Comparison of ENCODE assay signal across 12 mouse cellular contexts in genomic region chr14:61052163-61052562, GRCm38 (mm10).
"Had no signal": no experiment of that assay in that cellular context is flagged by ENCODE, and none has a peak within 500 bp of the region (broad histone marks: within the 10 kb centered on the region; RNA-seq: fewer than 3 reads in every experiment).

No protein-coding gene starts in this region.

- ATAC-seq: midbrain, embryonic 16.5 days had no signal

- H3K4me3 ChIP-seq: kidney, embryonic 15.5 days; limb, embryonic 13.5 days; midbrain, embryonic 12.5 days had no signal

- H3K9me3 ChIP-seq: kidney, embryonic 15.5 days; limb, embryonic 13.5 days; midbrain, embryonic 12.5 days had no signal

- H3K4me2 ChIP-seq: kidney, embryonic 15.5 days; limb, embryonic 13.5 days; midbrain, embryonic 12.5 days had no signal

- H3K9ac ChIP-seq: kidney, embryonic 15.5 days; limb, embryonic 13.5 days; liver, embryonic 14.5 days; midbrain, embryonic 12.5 days had no signal

- H3K36me3 ChIP-seq: kidney, embryonic 15.5 days; limb, embryonic 13.5 days; midbrain, embryonic 12.5 days had no signal

- H3K27ac ChIP-seq: kidney, embryonic 15.5 days; limb, embryonic 13.5 days; liver, embryonic 14.5 days; midbrain, embryonic 12.5 days had no signal

- DNase-seq: kidney, adult 18-20 months; kidney, postnatal 14 days; left cerebral cortex, postnatal 4 days; lung, adult 18-20 months; lung, postnatal 4 days; thymus, adult 18-20 months; thymus, postnatal 25 days had no signal
